Mouse (Mus musculus) megakaryocyte, embryonic 14.5 days (primary cell): ENCODE results near the gene Asb5. TPM values are rescaled to one million over a fixed set of nuclear protein-coding genes. Genes with fewer than 3 reads are reported as not detected.
"Not testable (repeated sequence)": the region's sequence is repeated elsewhere in the genome, so short reads cannot be mapped to it uniquely, and the experiment has no call there.

Experiments
- H3K27me3 ChIP-seq: replicated peaks from 2 replicates; pipeline ENCODE3; 2012; ENCODE audit warnings: inconsistent platforms
- H3K36me3 ChIP-seq: replicated peaks from 2 replicates; pipeline ENCODE3; 2012; ENCODE audit warnings: low read length, inconsistent platforms, mixed read lengths
- H3K4me1 ChIP-seq: 2 replicates; pipeline ENCODE4 v1.6.1; 2012; ENCODE audit warnings: inconsistent platforms
- H3K4me3 ChIP-seq: replicated peaks from 2 replicates; pipeline ENCODE3; 2012; ENCODE audit warnings: moderate library complexity, mild to moderate bottlenecking, inconsistent platforms
- H3K9me3 ChIP-seq: 2 replicates; pipeline ENCODE4 v1.6.1; 2012; ENCODE audit warnings: inconsistent platforms
- FLI1 ChIP-seq: IDR thresholded peaks from 2 replicates; pipeline ENCODE4 v1.6.1; 2012; ENCODE audit warnings: low read length, inconsistent platforms, mixed read lengths
- GATA1 ChIP-seq: IDR thresholded peaks from 3 replicates; pipeline ENCODE4 v1.6.1; 2012; ENCODE audit warnings: mixed read lengths, low read length, inconsistent platforms, borderline replicate concordance
- polyA plus RNA-seq: library from polyadenylated mRNA; stranded (reverse); fragments of >175 nt; gene quantifications from 2 replicates; pipeline ENCODE4 v1.2.3, GENCODE M21; 2012; ENCODE audit warnings: low replicate concordance; ENCODE audit not compliant: insufficient read depth

Asb5 gene
- polyA plus RNA-seq, 1 experiment, result 0.37 TPM

- TF ChIP-seq FLI1 (no peak), GATA1 (no peak)
- Histone ChIP-seq H3K4me3 (peak overlapping the region; percentile 80), H3K9me3 (no peaks in the 10 kb centered on the region), H3K36me3 (no peaks in the 10 kb centered on the region), H3K27me3 (no peaks in the 10 kb centered on the region), H3K4me1 (peaks cover 56% of the 10 kb centered on the region)
Observed at GRCm38 (mm10) chr8:54507428-54508095, 21.8 kb upstream of the Asb5 start.

GRCm38 (mm10) chr8:54508096-54508456, 21.3 kb upstream of the Asb5 start:
- Histone ChIP-seq H3K9me3 (no peaks in the 10 kb centered on the region), H3K36me3 (no peaks in the 10 kb centered on the region), H3K4me1 (peaks cover 56% of the 10 kb centered on the region), H3K27me3 (no peaks in the 10 kb centered on the region), H3K4me3 (no peak overlapping the region)
- no peak for TF ChIP-seq FLI1

DNA sequence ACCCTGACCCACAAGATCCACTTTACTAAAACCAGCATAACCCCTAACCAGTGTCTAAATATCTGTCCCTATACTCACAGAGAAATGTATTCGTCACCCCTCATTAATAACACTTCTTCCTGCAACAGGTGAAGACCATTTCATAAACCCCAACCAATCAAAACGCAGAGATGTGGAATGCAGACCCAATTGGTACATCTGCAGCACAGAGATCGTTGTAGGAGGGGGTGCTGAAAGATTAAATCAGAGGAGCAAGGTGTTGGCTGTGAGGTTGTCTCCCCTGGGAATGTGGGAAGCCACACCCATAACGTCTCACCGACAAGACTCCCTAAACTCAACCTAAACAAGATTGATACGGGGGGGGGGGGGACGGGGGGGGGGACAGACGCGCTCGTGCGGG, 20.6 kb upstream of the Asb5 start:
- no peaks in the 10 kb centered on the region for H3K27me3 ChIP-seq
- no peaks in the 10 kb centered on the region for H3K36me3 ChIP-seq
- H3K4me3 ChIP-seq, result peak overlapping the region; percentile 84
- H3K4me1 ChIP-seq, result peaks cover 56% of the 10 kb centered on the region
- H3K9me3 ChIP-seq, result no peaks in the 10 kb centered on the region
- TF ChIP-seq GATA1, result no peak
- TF ChIP-seq FLI1, result no peak

- Histone ChIP-seq H3K36me3 (peaks cover 1% of the 10 kb centered on the region), H3K27me3 (no peaks in the 10 kb centered on the region), H3K4me1 (peaks cover 55% of the 10 kb centered on the region), H3K9me3 (no peaks in the 10 kb centered on the region), H3K4me3 (peak overlapping the region; percentile 84)
- TF ChIP-seq GATA1, result no peak
- TF ChIP-seq FLI1, result no peak
Observed at GRCm38 (mm10) chr8:54509221-54509721, 20.1 kb upstream of the Asb5 start.

- H3K4me3 ChIP-seq, result peak overlapping the region; percentile 76
- H3K27me3 ChIP-seq, result no peaks in the 10 kb centered on the region
- H3K9me3 ChIP-seq, result no peaks in the 10 kb centered on the region
- TF ChIP-seq FLI1 (no peak), GATA1 (peak; percentile 16; the same call in 1 of the 3 replicates)
- H3K4me1 ChIP-seq, result peaks cover 55% of the 10 kb centered on the region
- peaks cover 20% of the 10 kb centered on the region for H3K36me3 ChIP-seq
Observed at GRCm38 (mm10) chr8:54511791-54512190, 17.6 kb upstream of the Asb5 start.

DNA sequence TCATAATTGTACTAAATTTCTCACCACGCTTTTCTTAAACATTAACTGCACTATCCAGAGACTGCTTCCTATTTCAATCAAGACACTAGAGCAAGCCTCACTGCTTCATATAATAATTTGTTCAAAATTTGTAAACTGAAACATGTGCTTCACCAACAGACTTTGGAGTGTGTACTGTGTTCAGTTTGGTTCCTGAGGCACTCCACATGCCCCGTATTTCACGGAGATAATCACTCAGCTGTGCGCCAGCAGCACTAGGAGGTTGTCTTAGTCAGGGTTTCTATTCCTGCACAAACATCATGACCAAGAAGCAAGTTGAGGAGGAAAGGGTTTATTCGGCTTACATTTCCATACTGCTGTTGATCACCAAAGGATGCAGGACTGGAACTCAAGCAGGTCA, 17.2 kb upstream of the Asb5 start:
- peaks cover 54% of the 10 kb centered on the region for H3K4me1 ChIP-seq
- peaks cover 22% of the 10 kb centered on the region for H3K36me3 ChIP-seq
- H3K4me3 ChIP-seq, result peak overlapping the region; percentile 71
- H3K9me3 ChIP-seq, H3K27me3 ChIP-seq: not testable (repeated sequence)

GRCm38 (mm10) chr8:54518756-54519460, 10.5 kb upstream of the Asb5 start:
- Histone ChIP-seq H3K27me3 (no peaks in the 10 kb centered on the region), H3K9me3 (no peaks in the 10 kb centered on the region), H3K36me3 (peaks cover 88% of the 10 kb centered on the region), H3K4me3 (no peak overlapping the region), H3K4me1 (peaks cover 35% of the 10 kb centered on the region)
- TF ChIP-seq GATA1 (no peak), FLI1 (no peak)

- no peak overlapping the region for H3K4me3 ChIP-seq
- TF ChIP-seq FLI1 (no peak), GATA1 (no peak)
- H3K4me1 ChIP-seq, result peaks cover 36% of the 10 kb centered on the region
- H3K9me3 ChIP-seq, result no peaks in the 10 kb centered on the region
- no peaks in the 10 kb centered on the region for H3K27me3 ChIP-seq
- peaks cover 92% of the 10 kb centered on the region for H3K36me3 ChIP-seq
Observed at GRCm38 (mm10) chr8:54520516-54520915, 8.9 kb upstream of the Asb5 start.

DNA sequence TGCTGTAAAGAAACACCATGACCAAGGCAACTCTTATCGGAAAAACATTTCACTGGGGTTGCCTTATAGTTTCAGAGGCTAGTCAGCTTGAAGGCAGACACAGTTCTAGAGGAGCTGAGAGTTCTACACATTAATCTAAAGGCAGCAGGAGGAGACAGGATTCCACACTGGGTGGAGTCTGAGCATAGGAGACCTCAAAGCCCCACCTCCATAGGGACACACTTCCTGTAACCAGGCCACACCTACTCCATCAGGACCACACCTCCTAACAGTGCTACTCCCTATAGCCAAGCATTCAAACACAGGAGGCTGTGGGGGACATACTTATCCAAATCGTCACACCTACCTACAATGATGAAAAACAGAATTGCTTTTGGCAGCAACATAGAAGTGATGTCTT, 3.8 kb upstream of the Asb5 start:
- Histone ChIP-seq H3K36me3 (peaks cover 72% of the 10 kb centered on the region), H3K4me3 (peak overlapping the region; percentile 64), H3K9me3 (no peaks in the 10 kb centered on the region), H3K4me1 (peaks cover 48% of the 10 kb centered on the region), H3K27me3 (no peaks in the 10 kb centered on the region)
- TF ChIP-seq FLI1, result no peak

DNA sequence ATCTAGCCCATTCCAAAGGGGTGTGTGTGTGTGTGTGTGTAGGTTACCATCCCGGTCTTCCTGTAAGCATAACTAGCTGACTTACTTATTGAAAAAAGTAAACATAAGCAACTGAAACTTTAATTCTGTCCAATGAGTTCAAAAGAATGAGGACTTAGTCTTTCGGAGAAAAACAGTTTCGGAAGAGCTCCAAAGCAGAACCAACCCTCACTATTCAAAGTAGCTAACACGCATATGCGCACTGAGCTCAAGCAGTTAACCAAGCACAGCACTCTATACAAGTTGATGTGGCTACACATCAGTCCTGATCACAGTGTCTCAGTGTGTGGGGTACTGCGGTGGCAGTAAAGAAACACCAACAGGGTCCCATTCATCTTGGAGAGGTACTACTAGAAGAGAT, 2.7 kb upstream of the Asb5 start:
- Histone ChIP-seq H3K4me1 (peaks cover 53% of the 10 kb centered on the region), H3K9me3 (no peaks in the 10 kb centered on the region), H3K36me3 (peaks cover 61% of the 10 kb centered on the region), H3K27me3 (no peaks in the 10 kb centered on the region), H3K4me3 (no peak overlapping the region)
- TF ChIP-seq GATA1, result no peak
- no peak for TF ChIP-seq FLI1
